Mouse (Mus musculus): ENCODE results near the gene Parg.
"Not testable (repeated sequence)": the region's sequence is repeated elsewhere in the genome, so short reads cannot be mapped to it uniquely, and the experiment has no call there.

The Parg gene

DNA sequence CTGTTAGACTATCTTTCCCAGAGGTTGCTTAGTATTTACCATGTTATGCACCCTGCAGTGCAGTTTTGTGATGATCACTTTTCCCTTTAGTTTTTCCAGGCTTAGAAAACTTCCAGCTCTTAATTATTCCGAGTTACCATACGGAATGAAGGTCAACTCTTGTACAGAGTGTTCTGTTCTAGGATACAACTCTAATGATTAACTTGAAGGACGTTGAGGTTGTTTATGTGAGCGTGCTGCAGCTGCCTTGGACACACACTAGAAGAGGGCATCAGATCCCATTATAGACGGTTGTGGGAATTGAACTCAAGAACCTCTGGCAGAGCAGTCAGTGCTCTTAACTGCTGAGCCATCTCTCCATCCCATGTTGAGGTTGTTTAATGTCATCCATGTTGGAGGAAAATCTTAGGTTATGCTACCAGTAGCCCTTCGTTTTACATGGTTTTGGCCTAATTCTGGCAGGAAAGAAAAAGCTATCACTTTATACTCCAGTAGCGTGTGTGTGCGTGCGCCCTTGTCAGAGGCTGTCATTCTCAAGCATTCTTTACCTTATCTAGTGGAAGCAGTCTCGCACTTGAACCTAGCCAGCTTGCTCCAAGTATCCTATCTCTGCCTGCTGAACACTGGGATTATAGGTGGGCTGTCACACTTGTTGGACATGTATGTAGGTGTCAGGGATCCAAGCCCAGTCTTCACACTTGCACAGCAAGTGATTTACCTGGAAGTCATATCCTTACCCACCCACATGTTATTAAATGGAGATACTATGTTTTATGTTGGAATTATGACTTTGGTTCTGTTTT is 22.2 kb upstream of the Parg start:
- DNase-seq (ENCODE audit: low spot score in 2 of 2) = no peak

GRCm38 (mm10) chr14:32180861-32181260 is 20.9 kb upstream of the Parg start:
- DNase-seq (ENCODE audit: low spot score in 2 of 2) = no peak

DNA sequence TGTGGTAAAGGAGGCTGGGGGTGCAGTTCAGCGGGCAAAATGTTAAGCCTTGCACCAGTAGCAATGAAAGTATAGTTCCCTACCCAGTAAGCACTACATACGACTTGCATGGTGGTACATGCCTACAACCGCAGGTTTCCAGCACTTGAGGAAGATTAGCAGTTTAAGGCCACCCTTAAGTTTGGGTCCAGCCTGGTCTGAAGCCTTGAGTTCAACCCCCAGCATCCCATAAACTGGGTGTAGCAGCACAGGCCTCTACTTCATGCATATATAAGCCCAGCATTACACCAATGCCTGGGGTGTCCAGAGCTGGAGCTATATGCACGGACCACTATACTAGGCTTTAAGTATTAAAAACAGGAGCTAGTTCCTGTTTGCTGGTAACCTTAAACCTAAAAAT is 17.9 kb upstream of the Parg start:
- no peak for DNase-seq (ENCODE audit: low spot score in 2 of 2)

- DNase-seq (ENCODE audit: low spot score in 2 of 2) = no peak
Measured at GRCm38 (mm10) chr14:32190627-32191391, 10.9 kb upstream of the Parg start.

DNA sequence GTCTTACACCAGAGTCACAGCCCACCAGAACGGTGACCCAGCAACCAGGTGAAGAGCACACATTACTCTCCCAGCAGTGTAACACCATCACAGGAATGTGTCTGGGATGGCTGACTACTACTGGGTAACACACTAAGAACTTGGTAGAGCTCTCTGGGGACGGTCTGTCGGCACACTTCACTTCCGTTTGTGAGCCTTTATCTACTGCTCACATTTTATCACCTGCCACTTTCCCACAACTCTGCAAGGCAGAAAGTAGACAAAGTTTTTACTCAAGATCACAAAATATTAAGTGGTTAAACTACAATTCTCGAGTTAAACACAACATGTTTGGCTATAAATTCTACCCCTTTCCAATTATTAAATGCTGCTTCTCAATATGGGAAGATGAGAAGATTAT is 9.8 kb upstream of the Parg start:
- no peak for DNase-seq (ENCODE audit: low spot score in 2 of 2)

- DNase-seq (ENCODE audit: low spot score in 2 of 2) = peak in 1 of 2 experiments; percentile 22
Measured at GRCm38 (mm10) chr14:32192437-32192836, 9.3 kb upstream of the Parg start.

GRCm38 (mm10) chr14:32193557-32193956 is 8.2 kb upstream of the Parg start:
- DNase-seq (ENCODE audit: low spot score in 2 of 2) = not testable (repeated sequence)

DNA sequence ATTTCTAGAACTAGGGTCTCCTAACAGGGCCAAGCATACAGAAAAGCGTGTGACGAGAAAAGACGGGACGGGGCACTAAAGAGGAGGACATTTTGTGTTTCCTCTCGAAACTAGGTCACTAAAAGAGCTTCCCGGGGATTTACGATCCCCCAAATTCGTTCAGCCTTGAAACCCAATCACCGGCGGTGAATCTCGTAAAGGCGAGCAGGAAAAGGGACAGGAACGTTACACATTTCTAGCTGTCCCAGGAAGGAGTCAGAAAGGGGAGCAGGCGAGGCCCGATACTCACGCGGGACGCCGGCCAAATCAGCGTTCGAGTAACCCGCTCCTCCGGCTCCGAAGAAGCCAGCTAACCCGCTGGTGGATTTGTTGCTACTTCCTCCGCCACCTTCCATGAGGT is 395 bp upstream of the Parg start:
- no peak for DNase-seq (ENCODE audit: low spot score in 2 of 2)

- no peak for DNase-seq (ENCODE audit: low spot score in 2 of 2)
Measured at GRCm38 (mm10) chr14:32226601-32227000, 24.9 kb downstream of the Parg start.

DNA sequence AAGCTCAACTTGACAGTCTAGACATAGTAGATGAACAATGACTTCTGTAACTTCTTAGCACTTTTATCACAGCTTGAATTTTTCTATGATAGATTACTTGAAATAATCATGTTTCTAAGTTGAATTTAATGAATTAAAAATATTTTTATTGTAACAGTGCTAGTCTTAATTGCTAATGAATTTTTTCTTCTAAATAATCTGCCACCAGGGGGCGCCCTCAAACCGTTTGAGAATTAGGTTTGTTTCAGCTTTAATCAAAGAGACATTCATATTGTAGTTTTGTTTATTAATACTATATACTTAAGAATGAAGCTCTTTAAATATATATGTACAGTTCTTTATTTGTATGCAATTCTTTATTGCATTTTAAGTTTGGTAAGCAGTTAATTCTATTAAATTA is 27.2 kb downstream of the Parg start:
- DNase-seq (ENCODE audit: low spot score in 2 of 2) = peak in 1 of 2 experiments; percentile 22

- no peak for DNase-seq (ENCODE audit: low spot score in 2 of 2)
Measured at GRCm38 (mm10) chr14:32242401-32242800, 40.7 kb downstream of the Parg start.

DNA sequence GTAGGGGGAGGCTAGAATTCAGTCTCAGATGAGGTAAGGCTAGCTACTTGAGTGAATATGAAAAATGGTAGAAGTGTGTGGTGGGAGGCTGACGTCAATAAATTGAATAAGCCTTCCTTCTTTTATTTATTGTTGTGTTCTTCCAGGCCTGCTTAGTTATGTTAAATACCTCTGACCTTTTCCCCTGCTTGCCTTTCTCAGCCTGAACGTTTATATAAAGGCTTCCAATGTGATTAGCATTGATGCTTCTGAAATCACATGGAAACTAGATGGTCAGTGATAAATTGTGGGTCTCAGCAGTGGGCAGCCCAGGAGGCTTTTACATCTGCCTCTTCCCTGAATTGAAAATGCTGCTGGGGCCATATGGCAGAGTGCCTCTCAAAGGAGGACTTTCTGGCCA is 44.3 kb downstream of the Parg start:
- DNase-seq (ENCODE audit: low spot score in 2 of 2) = no peak

GRCm38 (mm10) chr14:32249616-32250015 is 47.9 kb downstream of the Parg start:
- DNase-seq (ENCODE audit: low spot score in 2 of 2) = no peak

DNA sequence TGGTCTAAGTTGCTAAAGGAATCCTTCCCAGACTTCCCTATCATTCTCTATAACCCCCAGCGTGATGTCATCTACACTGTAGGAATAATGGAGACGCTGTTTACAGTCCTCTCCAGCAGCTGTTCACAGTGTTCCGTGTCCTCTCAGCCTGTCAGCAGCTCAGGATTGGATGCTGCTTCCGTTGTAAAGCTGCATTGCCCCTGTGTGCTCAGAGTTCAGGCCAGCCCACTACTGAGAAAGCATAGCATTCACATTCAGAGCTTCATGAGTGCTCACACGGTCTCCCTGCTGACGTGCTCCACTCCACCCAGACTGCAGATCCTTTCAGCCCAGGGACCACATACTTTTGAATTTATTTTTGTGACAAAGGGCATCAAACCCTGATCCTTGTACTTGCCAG is 59.1 kb downstream of the Parg start:
- no peak for DNase-seq (ENCODE audit: low spot score in 2 of 2)

- DNase-seq (ENCODE audit: low spot score in 2 of 2) = no peak
Measured at GRCm38 (mm10) chr14:32261741-32262140, 60.0 kb downstream of the Parg start.

DNA sequence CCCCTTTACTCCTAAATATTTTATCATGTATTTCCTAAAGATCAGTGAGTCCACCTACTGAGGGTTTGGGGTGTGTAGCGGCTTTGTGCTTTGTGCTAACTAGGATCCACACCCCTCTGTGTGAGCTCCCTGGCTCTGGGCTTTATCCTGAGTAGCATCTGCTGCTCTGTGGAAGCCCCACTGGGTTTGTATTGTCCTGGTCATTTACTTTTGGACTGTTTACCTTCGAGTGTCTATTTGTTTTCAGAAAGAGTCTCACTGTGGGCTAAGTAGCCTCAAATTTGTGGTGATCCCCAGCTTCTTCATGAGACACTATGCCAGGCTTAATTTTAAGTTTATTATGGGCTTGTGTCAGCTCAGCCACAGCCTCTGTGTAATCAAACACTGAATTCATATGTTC is 67.2 kb downstream of the Parg start:
- DNase-seq (ENCODE audit: low spot score in 2 of 2) = no peak

- no peak for DNase-seq (ENCODE audit: low spot score in 2 of 2)
Measured at GRCm38 (mm10) chr14:32269589-32269988, 67.8 kb downstream of the Parg start.

DNA sequence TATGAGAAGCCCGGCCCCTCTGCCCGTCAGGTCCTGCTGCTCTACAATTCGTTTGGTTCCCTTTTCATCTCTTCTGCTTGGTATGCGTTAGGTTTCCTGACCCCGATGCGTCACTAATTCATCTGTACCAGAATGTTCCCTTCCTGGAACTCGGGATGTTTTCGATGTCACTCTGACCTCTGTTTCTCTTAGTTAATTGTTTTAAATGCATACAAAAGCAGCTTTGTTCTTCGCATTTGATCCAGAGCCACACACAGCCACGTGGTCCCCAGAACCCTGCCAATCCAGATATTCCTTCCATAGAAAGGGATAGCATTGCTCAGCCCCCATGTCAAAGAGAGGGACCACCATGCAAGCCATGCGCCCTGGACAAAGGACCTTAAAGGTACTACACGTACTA is 99.9 kb downstream of the Parg start:
- peak in 1 of 2 experiments; percentile 28 for DNase-seq (ENCODE audit: low spot score in 2 of 2)

DNA sequence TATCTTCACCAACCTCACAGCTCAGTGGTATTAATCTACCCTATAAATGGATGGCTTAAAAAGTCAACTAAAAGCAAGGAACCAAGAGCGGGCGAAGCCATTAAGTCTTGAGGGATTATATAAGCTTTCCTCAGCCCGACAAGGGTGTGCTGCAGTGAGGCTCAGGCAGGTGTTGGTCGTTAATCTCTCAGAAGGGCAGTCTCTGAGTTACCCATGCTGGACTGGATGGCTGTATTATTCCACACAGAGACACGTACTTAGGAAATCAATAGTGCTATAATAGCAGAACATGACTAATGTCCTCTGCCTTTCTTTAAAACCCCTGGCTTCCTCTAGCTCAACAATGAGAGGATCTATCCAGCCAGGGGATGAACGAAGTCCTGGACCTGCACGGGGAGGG is 100.7 kb downstream of the Parg start:
- no peak for DNase-seq (ENCODE audit: low spot score in 2 of 2)

- DNase-seq (ENCODE audit: low spot score in 2 of 2) = no peak
Measured at GRCm38 (mm10) chr14:32304921-32305320, 103.2 kb downstream of the Parg start.

- DNase-seq (ENCODE audit: low spot score in 2 of 2) = peak in 1 of 2 experiments; percentile 44
Measured at GRCm38 (mm10) chr14:32309876-32310275, 108.1 kb downstream of the Parg start.

DNA sequence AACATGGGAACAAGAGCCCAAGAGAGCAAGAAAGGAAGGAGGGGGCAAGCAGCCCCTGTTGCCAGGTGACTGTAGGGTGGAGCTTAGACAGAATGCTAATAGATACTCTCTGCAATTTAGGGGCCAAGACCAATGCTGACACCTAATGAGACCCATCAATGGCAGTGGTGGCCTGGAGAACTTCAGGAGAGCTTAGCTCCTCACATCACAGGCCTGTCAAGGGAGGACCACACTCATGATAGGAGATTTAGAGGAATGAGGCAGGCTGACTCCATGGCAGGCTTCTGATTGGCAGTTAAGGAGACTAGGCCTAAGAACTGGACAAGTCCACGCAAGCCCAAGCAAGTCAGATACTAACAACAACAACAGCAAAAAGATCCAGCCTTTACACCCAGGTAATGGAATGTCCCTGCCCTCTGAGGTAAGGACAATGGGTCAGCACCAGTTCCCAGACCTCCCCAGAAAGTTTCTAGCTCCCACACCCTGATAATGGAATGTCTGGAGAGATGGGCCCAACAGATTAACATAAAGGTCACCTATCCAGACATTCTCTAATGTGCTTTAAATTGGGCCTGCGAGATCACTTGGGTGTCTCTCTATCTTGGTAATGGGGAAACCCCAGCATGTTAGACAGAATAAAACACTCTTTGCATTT is 109.8 kb downstream of the Parg start:
- no peak for DNase-seq (ENCODE audit: low spot score in 2 of 2)

- DNase-seq (ENCODE audit: low spot score in 2 of 2) = no peak
Measured at GRCm38 (mm10) chr14:32317822-32318221, 116.1 kb downstream of the Parg start.

All from frontal cortex, postnatal 10 days (tissue).